Mouse (Mus musculus) testis, adult 2 months (tissue): Measurements from ENCODE around the gene Emilin3. TPM values are rescaled to one million over a fixed set of nuclear protein-coding genes. Genes with fewer than 3 reads are reported as not detected.
A peak's percentile ranks its signal among the peaks of the same experiment; 100 is the strongest.

ENCODE experiments used
- H3K27ac ChIP-seq: fragments of 200-500 bp; 2 replicates; pipeline ENCODE4 v1.5.1; 2012; ENCODE audit warnings: low read depth, low read length; ENCODE audit not compliant: control insufficient read depth, insufficient read depth
- H3K27me3 ChIP-seq: fragments of 200-500 bp; 2 replicates; pipeline ENCODE4 v1.6.1; 2012; ENCODE audit warnings: mild to moderate bottlenecking, low read length, moderate library complexity; ENCODE audit not compliant: control insufficient read depth, insufficient read depth
- H3K36me3 ChIP-seq: fragments of 200-500 bp; 2 replicates; pipeline ENCODE4 v1.6.1; 2012; ENCODE audit warnings: mild to moderate bottlenecking, low read length; ENCODE audit not compliant: control insufficient read depth, insufficient read depth
- H3K4me1 ChIP-seq: fragments of 200-500 bp; 2 replicates; pipeline ENCODE4 v1.6.1; 2012; ENCODE audit warnings: low read length; ENCODE audit not compliant: control insufficient read depth, insufficient read depth
- H3K4me3 ChIP-seq: fragments of 200-500 bp; 2 replicates; pipeline ENCODE4 v1.5.1; 2012; ENCODE audit warnings: low read depth, mild to moderate bottlenecking, low read length, moderate library complexity, mixed read lengths; ENCODE audit not compliant: control insufficient read depth
- CTCF ChIP-seq: fragments of 200-500 bp; IDR thresholded peaks from 2 replicates; pipeline ENCODE4 v1.5.1; 2012; ENCODE audit warnings: low read depth, mild to moderate bottlenecking, inconsistent platforms, low read length, moderate library complexity; ENCODE audit not compliant: control insufficient read depth, insufficient read depth, insufficient replicate concordance
- POLR2A ChIP-seq: fragments of 200-500 bp; IDR thresholded peaks from 2 replicates; pipeline ENCODE4 v1.6.1; 2012; ENCODE audit warnings: low read depth, mild to moderate bottlenecking, inconsistent platforms, low read length, moderate library complexity; ENCODE audit not compliant: control insufficient read depth
- polyA plus RNA-seq: library from polyadenylated mRNA; depleted of rRNA; stranded (reverse); fragments of >200 nt; gene quantifications from 2 replicates; pipeline ENCODE4 v1.2.3, GENCODE M21; 2012

Gene Emilin3
- polyA plus RNA-seq, 1 experiment, result 3.8 TPM

DNA sequence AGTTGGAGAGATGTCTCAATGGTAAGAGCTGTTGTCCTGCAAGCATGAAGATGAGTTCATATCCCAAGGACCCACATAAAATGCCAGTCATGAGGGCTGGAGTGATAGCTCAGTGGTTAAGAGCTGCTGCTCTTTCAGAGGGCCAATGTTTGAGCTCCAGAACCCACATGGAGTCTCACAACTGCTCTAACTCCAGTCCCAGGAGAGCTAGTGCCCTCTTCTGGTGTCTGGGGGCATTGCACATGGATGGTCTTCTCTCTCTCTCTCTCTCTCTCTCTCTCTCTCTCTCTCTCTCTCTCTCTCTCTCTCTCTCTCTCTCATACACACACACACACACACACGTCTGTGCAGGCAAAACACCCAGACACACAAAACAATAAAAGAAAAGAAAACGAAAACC lies 27.3 kb downstream of the Emilin3 start:
- TF ChIP-seq CTCF, result peak; percentile 46; the same call in 1 of the 2 replicates
- TF ChIP-seq POLR2A, result no peak
- Histone ChIP-seq H3K27ac (no peak overlapping the region), H3K36me3 (no peaks in the 10 kb centered on the region), H3K4me1 (peaks cover 8% of the 10 kb centered on the region), H3K4me3 (no peak overlapping the region), H3K27me3 (no peaks in the 10 kb centered on the region)

- Histone ChIP-seq H3K4me1 (peaks cover 8% of the 10 kb centered on the region), H3K27ac (no peak overlapping the region), H3K27me3 (no peaks in the 10 kb centered on the region), H3K36me3 (no peaks in the 10 kb centered on the region), H3K4me3 (no peak overlapping the region)
- TF ChIP-seq POLR2A, result no peak
- no peak for TF ChIP-seq CTCF
Measured at GRCm38 (mm10) chr2:160883912-160884311, 28.2 kb downstream of the Emilin3 start.

- TF ChIP-seq CTCF (no peak), POLR2A (no peak)
- H3K27ac ChIP-seq, result peak overlapping the region; percentile 45
- no peak overlapping the region for H3K4me3 ChIP-seq
- no peaks in the 10 kb centered on the region; the same call in 1 of the 2 replicates for H3K4me1 ChIP-seq
- no peaks in the 10 kb centered on the region for H3K36me3 ChIP-seq
- no peaks in the 10 kb centered on the region for H3K27me3 ChIP-seq
Measured at GRCm38 (mm10) chr2:160882436-160882835, 29.7 kb downstream of the Emilin3 start.

GRCm38 (mm10) chr2:160881462-160882101 lies 30.5 kb downstream of the Emilin3 start:
- H3K4me3 ChIP-seq, result no peak overlapping the region

DNA sequence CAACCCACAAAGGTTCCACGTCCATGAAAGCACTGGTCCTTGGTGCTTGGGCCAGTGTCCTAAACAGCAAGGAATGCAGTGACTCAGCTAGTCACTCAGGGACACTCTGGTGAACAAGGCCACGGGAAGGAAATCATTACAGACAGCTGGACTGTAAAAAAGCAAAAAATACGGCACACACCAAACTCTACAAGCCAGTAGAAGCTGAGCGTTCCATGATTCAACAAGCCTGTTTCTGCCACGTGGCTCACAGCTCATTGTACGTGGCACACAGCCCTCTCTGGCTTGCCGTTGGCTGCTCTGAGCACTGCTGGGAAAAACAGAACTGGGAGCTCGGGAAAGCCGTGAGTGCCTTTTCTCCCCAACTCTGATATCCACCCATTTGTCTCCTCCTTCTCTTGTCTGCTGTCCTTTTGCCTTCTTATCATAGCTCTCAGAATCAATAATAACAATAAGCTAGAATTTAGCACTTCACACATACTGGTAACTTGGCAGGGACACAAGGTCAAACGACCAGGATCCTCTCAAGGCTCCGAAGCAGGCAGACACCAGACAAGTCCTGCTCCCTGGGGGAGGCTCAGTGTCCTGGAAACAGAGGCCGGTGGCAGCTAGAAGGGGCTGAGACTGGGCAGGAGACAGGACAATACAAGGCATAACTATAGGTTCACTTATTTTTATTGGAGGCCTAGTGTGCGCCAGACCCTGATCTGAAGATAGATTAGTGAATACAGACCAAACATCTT lies 31.5 kb downstream of the Emilin3 start, which contains the start of gene Lpin3:
Gene Lpin3 (plus strand): TSS at position 218 of the 743 bp plus-strand sequence.
- H3K27me3 ChIP-seq, result no peaks in the 10 kb centered on the region
- no peaks in the 10 kb centered on the region for H3K36me3 ChIP-seq
- H3K27ac ChIP-seq, result peak within 1 kb of the TSS; percentile 72
- TF ChIP-seq POLR2A (no peak), CTCF (no peak)
- H3K4me1 ChIP-seq, result no peaks in the 10 kb centered on the region
- no peak within 1 kb of the TSS for H3K4me3 ChIP-seq

More at GRCm38 (mm10) chr2:160881462-160882101, 30.5 kb downstream of the Emilin3 start:
- H3K27me3 ChIP-seq, result no peaks in the 10 kb centered on the region
- no peak for TF ChIP-seq CTCF
- no peaks in the 10 kb centered on the region for H3K4me1 ChIP-seq
- peak overlapping the region; percentile 12 for H3K27ac ChIP-seq
- H3K36me3 ChIP-seq, result no peaks in the 10 kb centered on the region

DNA sequence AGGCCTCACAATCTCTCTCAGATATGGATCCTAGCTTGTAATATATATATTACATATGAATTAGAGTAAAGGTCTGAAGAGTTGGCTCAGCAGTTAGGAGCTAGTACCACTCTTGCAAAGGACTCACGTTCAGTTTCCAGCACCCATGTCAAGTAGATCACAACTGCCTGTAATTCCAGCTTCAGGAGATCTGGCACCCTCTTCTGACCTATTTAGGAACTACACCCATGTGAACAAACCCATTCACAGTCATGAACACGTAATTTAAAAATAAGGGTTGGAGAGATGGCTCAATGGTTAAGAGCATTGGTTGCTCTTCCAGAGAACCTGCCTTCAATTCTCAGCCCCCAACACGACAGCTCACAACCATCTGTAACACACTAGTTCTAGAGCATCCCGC lies 36.0 kb downstream of the Emilin3 start:
- no peaks in the 10 kb centered on the region for H3K27me3 ChIP-seq
- TF ChIP-seq CTCF, result no peak
- no peak for TF ChIP-seq POLR2A
- H3K4me3 ChIP-seq, result no peak overlapping the region
- no peak overlapping the region for H3K27ac ChIP-seq
- H3K36me3 ChIP-seq, result no peaks in the 10 kb centered on the region
- H3K4me1 ChIP-seq, result no peaks in the 10 kb centered on the region; the same call in 1 of the 2 replicates

DNA sequence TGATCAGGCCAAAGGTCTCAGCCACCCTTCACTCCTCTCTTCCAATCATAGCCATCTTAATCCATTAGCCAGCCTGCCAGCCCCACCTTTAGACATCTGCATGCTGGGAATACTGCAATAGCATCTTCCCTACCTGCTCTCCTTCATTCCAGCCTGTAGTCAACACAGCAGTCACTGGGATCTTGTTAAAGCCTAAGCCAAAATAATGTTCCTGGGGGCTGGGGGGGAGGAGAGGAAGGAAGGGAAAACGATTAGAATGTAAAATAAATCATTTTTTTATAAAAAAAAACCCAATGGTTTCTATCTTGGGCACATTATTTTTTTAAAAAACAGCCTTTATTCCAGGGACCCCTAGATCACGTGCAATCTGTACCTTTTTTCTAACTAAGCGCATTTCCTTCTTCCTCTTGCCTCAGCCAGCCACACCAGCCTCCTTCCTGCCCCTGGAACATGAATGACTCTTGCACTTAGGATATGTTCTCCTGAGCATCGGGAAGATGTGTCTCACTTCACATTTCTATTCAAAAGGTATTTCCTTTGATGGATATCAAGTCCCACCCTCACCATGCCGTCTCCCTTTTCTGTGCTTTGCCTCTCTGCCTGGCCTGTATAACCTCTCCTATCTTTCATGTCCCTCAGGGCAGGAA lies 37.8 kb downstream of the Emilin3 start:
- TF ChIP-seq CTCF, result no peak
- no peak for TF ChIP-seq POLR2A
- H3K27me3 ChIP-seq, result no peaks in the 10 kb centered on the region
- H3K4me3 ChIP-seq, result no peak overlapping the region
- no peaks in the 10 kb centered on the region; the same call in 1 of the 2 replicates for H3K4me1 ChIP-seq
- H3K27ac ChIP-seq, result no peak overlapping the region
- no peaks in the 10 kb centered on the region for H3K36me3 ChIP-seq
